ENCODE assay signal across 8 mouse cellular contexts in genomic region chr11:67454874-67455526, GRCm38 (mm10). TPM values are rescaled to one million over a fixed set of nuclear protein-coding genes. Genes with fewer than 3 reads are reported as not detected.
A peak's percentile ranks its signal among the peaks of the same experiment; 100 is the strongest.
DNase-seq lines count a peak whose midpoint lies in the region; ATAC-seq and TF ChIP-seq lines count a peak whose summit lies in the region.

Gene Gas7 (plus strand): TSS chr11:67455437.

- peak; percentile 81 for ATAC-seq in neural tube, embryonic 15.5 days (ENCODE audit: low FRiP score)

- DNase-seq in CD4-positive helper T cell, adult 2 months (ENCODE audit: low read depth, low spot score), result peak; percentile 8
- DNase-seq in adrenal gland, adult 2 months, result peak; percentile 85
- DNase-seq in heart, postnatal 10 days, result peak; percentile 66 to 68
- DNase-seq in layer of hippocampus, adult 18-20 months (ENCODE audit: low spot score in 2 of 2), result peak; percentile 23 to 36
- DNase-seq in lung, adult 2 months, result peak; percentile 40
- DNase-seq in frontal cortex, postnatal 36 days (ENCODE audit: low spot score in 2 of 2), result no peak

- under 1% methylated on average over 75 of the region's 78 CpGs for WGBS in lung, adult 2 months
- WGBS in neural tube, embryonic 15.5 days, result under 1% methylated on average over 78 of the region's 78 CpGs

- H3K9me3 ChIP-seq in neural tube, embryonic 15.5 days (replicated peaks), result no peaks in the 10 kb centered on the region

- H3K36me3 ChIP-seq in neural tube, embryonic 15.5 days, result no peaks in the 10 kb centered on the region

- peak within 1 kb of the TSS; percentile 98 for H3K4me2 ChIP-seq in neural tube, embryonic 15.5 days

- H3K9ac ChIP-seq in neural tube, embryonic 15.5 days (replicated peaks), result peak within 1 kb of the TSS; percentile 67

- no peaks in the 10 kb centered on the region for H3K4me1 ChIP-seq in embryonic fibroblast, embryonic 13.5 days (ENCODE audit: control insufficient read depth, insufficient read depth, low read length)
- no peaks in the 10 kb centered on the region for H3K4me1 ChIP-seq in lung, adult 2 months (ENCODE audit: control insufficient read depth, insufficient read depth, low read length)
- H3K4me1 ChIP-seq in neural tube, embryonic 15.5 days, result peaks cover 16% of the 10 kb centered on the region

- H3K4me3 ChIP-seq in embryonic fibroblast, embryonic 13.5 days (ENCODE audit: insufficient read depth, low read length), result peak within 1 kb of the TSS; percentile 61
- H3K4me3 ChIP-seq in lung, adult 2 months (replicated peaks; ENCODE audit: extremely low read depth, low read depth, low read length), result peak within 1 kb of the TSS; percentile 63
- H3K4me3 ChIP-seq in neural tube, embryonic 15.5 days (replicated peaks), result peak within 1 kb of the TSS; percentile 63

- intact Hi-C loops in heart, postnatal 10 days (cut with DNase I), result loop anchor here (5.0 to 10.0 kb wide), 2 partner anchors 78 to 190 kb away; no protein-coding TSS in a partner anchor

- TF ChIP-seq POLR2A in embryonic fibroblast, embryonic 13.5 days (IDR thresholded peaks at IDR 0.05; ENCODE audit: low read depth, low read length), result peak; percentile 57
- TF ChIP-seq POLR2A in lung, adult 2 months (IDR thresholded peaks at IDR 0.05; ENCODE audit: borderline replicate concordance, extremely low read depth, low read depth, low read length), result no peak

- H3K27me3 ChIP-seq in neural tube, embryonic 15.5 days (replicated peaks), result peaks cover 6% of the 10 kb centered on the region

- no peak for TF ChIP-seq CTCF in embryonic fibroblast, embryonic 13.5 days (IDR thresholded peaks at IDR 0.05; ENCODE audit: borderline replicate concordance, insufficient read depth, low read length)
- TF ChIP-seq CTCF in lung, adult 2 months (IDR thresholded peaks at IDR 0.05; ENCODE audit: insufficient read depth, low read length), result no peak

- no peak within 1 kb of the TSS for H3K27ac ChIP-seq in embryonic fibroblast, embryonic 13.5 days (ENCODE audit: insufficient read depth, low read length)
- H3K27ac ChIP-seq in neural tube, embryonic 15.5 days (replicated peaks), result peak within 1 kb of the TSS; percentile 43

RNA-seq across cellular contexts. Expression of gene Gas7, which starts in this region (rescaled TPM):
- total RNA-seq in adrenal gland, adult 2 months (2021), result 10 to 100 TPM; 33.2 to 78.4 TPM
- 6.9 and 7.4 TPM in 2 replicates for polyA plus RNA-seq in adrenal gland, adult 2 months (2012; rRNA removed)
- polyA plus RNA-seq in embryonic fibroblast, embryonic 13.5 days (2011; ENCODE audit: insufficient read length, low read depth, missing spikeins), result 22.7 and 23.6 TPM in 2 replicates
- 10 to 100 TPM; 21.3 to 22.2 TPM for total RNA-seq in heart, postnatal 10 days (2021)
- 100 to 1,000 TPM; 457 to 462 TPM for total RNA-seq in layer of hippocampus, adult 18-20 months (2021)
- 11.9 and 14.3 TPM in 2 replicates for polyA plus RNA-seq in lung, adult 2 months (2012; rRNA removed)
- polyA plus RNA-seq in neural tube, embryonic 15.5 days (2015; fragmentation: Nextera tagmentation; extraction: Ambion mirVana), result 26.6 and 26.7 TPM in 2 replicates

Comparison
In these comparisons a context has a peak if more than half of its experiments do, and no peak if none do; other contexts are left out.
1. RNA of gene Gas7 (total RNA-seq): 457 to 462 TPM in layer of hippocampus, adult 18-20 months; 33.2 to 78.4 TPM in adrenal gland, adult 2 months and 21.3 to 22.2 TPM in heart, postnatal 10 days; every median in the first group is over 4 times any median in the second.
2. DNase-seq: peak in CD4-positive helper T cell, adult 2 months (single experiment), adrenal gland, adult 2 months (single experiment), heart, postnatal 10 days (2 of 2), layer of hippocampus, adult 18-20 months (2 of 2) and lung, adult 2 months (single experiment); none in frontal cortex, postnatal 36 days (0 of 2).
3. Peak in every context shown above with its lines, with median percentiles within 50 percentile points of each other: H3K4me3 ChIP-seq.